Mouse (Mus musculus) induced T-regulatory cell, adult 2 months (primary cell): ENCODE data around the gene Vps13d.
A peak's percentile ranks its signal among the peaks of the same experiment; 100 is the strongest.
"Not testable (repeated sequence)": the region's sequence is repeated elsewhere in the genome, so short reads cannot be mapped to it uniquely, and the experiment has no call there.

Experiments
- DNase-seq: peaks from one replicate; pipeline ENCODE4 v3.0.0-alpha.2; 2012; ENCODE audit warnings: low read depth

Gene Vps13d

GRCm38 (mm10) chr4:145211076-145211475 is 16.3 kb upstream of the Vps13d start:
- peak; percentile 74 for DNase-seq

GRCm38 (mm10) chr4:145210564-145210963 is 15.8 kb upstream of the Vps13d start:
- DNase-seq = peak; percentile 80

- DNase-seq = peak; percentile 34
These were observed 14.9 kb upstream of the Vps13d start for GRCm38 (mm10) chr4:145209690-145210088.

GRCm38 (mm10) chr4:145209076-145209689 is 14.4 kb upstream of the Vps13d start:
- DNase-seq = peak; percentile 53

DNA sequence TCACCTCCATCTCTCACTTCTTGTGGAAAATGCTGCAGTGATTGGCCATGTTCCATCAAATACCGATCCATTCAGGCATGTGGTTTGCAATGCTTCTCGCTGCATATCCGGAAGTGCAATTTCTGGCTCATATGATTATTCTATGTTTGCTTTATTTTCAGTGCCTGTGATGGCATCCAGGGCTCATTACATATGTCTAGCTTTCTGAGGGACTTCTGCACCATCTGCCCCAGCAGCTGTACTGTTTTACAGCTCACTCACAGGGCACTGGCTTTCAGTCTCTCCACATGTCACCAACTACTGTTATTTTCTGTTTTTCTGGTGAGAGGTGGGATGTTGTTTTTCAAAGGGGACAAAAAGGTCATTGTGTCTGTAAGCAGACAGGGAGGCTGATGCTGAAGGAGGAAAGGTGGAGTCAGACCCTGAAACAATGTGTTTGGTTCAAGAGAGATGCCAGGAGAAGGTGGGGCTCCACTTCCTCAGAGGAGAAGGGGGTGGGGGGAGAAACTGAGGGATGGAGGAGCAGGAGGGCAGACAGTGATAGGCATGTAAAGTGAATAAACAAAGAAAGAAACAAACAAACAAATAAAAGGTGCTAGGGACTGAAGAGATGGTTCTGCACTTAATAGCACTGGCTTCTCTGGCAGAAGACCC is 13.0 kb upstream of the Vps13d start:
- DNase-seq = peak; percentile 12

DNA sequence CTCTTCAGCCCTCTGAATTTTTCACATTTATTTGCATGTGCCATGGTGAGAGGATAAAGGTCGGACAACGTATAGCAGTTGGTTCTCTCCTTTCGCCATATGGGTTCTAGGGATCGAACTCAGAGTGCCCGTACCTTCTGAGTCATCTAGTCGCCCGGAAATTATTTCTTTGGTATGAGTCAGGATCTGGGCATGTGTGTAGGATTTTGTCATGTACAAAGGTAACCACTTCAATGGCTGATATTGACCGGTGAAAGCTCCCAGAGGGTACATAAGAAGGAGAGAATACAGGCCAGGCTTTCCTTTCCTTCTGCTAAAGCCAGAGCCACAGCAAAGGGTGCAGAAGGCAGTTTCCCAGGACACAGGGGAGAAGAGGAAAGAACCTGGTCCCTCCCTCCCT is 10.0 kb upstream of the Vps13d start:
- DNase-seq = peak; percentile 11

DNA sequence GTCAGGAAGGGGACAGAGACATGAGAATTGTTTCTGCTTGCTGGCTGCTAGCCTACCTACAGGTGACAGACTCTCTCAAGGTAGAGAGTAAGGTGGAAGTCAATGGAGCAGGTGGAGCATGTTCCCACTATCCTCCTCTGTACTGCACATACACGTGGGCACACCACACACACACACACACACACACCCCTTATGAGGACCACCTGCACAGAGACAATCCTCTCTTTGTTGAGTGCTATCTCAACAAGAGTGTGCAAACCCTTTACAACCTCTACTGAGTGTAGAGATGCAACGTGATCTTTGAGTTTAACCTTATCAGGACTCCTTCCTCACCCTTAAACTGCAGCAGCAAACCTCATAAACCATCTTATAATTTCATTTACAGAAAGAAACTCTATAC is 8.5 kb upstream of the Vps13d start:
- no peak for DNase-seq

DNA sequence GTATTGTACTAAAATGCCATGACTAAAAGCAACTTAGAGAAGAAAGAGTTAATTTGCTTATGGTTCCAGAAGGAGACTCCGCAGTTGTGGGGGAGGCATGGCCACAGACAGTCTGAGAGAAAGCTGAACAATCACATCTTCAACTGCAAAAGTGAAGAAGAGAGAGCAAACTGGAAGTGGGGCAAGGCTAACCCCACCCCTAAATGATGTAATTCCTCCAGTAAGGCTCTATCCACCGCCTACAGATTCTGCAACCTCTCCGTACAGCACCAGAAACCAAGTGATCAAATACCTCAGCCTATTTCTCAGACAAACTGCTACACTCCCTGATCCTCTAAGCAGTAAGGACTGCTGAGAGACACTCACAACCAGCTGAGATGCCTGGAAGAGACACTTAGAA is 6.6 kb upstream of the Vps13d start:
- peak; percentile 29 for DNase-seq

DNA sequence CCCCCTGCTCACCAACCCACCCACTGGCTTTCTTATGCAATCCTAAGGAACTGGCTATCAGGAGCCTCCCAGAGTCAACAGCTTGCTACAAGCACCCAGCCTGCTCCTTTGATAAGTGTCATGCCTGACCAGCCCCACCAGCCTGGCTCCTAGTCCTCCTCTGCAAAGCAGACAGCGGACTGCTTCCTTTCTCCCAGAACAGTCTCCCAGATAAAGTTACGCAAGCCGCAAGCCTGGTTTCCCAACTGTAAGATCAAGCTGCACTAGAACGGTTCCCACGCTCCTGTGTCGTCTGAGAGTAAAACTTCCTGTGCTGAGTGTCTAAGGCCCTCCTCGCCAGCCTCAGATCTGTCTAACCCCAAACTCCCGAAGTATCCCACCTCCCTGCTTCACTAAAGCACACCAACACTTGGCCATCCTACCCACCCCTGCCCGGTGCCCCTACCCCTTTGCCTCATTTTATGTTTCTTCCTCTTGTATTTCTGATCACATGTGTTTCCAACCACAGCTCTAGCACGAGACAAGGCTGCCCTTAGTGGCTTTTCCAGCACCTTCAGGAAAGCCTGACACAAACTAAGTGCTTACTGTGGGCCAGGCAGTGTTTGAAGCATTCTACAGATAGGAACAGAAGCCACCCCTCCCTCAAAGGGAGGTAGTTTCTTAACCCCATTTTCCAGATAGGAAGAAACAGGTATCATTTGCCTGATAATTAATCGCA is 5.3 kb upstream of the Vps13d start:
- DNase-seq = peak; percentile 36

DNA sequence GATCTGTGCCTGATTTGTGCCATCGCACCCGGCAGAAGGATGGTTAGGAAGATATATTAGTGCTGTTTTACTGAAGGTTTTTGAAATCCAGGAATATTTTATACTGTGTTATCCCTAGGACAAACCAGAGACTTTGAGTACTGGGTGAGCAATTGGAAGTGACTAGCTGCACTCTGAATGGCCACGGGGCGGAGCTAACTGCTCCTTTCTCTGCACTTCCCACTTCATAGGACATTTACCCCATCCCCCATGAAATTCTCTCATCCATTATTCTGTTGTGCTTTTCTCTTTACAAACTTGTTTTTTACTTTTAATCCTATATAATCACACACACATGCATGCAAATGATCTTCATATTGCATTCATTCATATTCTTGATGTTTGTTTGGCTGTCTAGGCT is 1.8 kb upstream of the Vps13d start:
- DNase-seq = peak; percentile 22

DNA sequence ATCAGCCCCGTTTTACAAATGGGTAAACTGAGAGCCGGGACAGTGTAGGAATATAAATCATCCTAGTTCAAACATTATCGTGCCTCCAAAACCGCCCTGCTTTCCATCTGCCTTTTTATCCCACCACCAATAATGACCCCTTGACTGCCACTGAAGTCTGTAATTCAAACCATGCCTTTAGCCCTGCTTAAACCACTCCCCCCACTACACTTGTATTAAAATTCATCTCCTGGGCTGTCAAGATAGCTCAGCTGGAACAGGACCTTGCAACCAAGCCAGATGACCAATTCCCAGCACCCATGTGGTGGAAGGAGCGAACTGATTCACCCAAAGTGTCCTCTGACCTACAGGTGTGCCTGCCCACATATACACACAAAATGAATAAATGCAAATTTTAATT is 367 bp upstream of the Vps13d start:
- no peak for DNase-seq

DNA sequence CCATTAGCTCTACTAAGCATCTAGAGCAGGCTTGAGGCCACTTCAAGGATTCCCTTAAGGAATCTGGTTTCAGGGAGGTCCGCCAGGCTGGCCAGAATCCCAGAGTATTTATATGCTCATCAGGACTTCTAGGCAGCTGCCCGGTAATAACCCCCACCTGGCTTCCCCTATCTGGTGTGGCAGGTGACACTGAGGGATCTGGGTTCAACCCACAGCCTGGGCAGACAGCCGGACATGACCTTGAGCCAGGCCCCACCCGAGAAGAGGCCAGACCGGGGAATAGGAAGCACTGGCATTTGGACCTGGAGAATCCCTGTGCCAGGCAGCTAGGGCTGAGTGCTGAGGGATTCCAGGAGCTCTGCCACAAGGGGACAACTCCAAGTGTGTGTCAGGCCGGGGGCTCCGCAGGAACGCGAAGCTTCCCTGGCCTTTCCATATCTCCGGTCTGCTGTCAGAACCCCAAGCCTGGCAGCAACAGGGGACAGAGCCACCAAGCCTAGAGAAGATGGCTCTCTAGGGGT is 754 bp downstream of the Vps13d start:
- no peak for DNase-seq

DNA sequence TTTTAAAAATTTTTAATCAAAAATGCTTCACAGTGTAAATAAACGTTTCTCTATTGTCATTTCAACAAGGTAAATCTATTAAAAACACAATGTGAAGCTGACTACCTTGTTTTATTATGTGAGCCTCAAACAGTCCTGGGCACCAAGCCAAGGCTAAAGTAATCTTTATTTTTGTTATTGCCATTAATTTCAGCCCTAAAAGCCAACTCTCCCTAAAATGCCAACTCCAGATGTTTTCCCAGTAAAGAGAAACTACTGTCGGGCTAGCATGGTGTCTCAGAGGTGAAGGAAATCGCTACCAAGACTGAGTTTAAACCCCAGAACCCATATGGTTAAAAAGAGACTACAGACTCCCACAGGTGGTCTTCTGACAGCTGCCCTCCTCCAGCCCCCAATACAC is 1.4 kb downstream of the Vps13d start:
- no peak for DNase-seq

- DNase-seq = no peak
These were observed 2.1 kb downstream of the Vps13d start for GRCm38 (mm10) chr4:145192686-145193085.

DNA sequence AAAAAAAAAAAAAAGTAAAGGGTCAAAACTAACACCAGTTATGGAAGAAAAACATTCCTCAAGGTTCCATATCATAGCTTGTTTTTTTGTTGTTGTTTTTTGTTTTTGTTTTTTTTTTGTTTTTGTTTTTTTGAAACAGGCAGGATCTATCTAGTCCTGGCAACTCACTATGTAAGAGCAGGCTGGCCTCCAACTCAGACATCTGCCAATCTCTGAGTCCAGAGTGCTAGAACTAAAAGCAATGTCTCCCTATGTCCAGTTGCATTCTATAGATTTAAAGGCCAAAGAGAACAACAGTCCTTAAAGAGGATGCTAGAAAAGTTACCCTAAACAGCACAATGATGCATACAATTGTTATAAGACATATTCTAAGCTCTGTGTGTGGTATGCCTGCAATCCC is 6.2 kb downstream of the Vps13d start:
- no peak for DNase-seq

GRCm38 (mm10) chr4:145187619-145188018 is 7.2 kb downstream of the Vps13d start:
- DNase-seq = no peak

DNA sequence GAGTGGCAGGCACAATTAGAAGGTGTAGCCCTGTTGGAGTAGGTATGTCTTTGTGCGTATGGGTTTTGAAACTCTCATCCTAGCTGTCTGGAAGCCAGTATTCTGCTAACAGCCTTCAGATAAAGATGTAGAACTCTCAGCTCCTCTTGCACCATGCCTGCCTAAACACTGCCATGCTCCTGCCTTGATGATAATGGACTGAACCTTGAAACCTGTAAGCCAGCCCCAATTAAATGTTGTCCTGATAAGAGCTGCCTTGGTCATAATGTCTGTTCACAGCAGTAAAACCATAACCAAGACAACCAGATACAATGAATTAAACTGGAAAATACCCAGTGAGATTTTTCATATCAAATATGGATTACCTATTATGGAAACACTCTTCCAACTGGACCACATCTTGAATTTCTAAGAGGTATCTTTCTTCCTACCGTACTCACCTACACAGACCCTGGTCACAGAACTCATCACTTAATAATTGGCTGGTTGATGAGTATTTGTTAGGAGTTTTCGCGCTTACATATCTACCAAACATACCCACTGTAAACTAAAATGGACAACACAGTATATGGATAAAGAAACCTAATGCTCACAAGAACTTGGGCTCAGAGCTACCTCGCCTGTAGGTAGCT is 15.8 kb downstream of the Vps13d start:
- no peak for DNase-seq

DNA sequence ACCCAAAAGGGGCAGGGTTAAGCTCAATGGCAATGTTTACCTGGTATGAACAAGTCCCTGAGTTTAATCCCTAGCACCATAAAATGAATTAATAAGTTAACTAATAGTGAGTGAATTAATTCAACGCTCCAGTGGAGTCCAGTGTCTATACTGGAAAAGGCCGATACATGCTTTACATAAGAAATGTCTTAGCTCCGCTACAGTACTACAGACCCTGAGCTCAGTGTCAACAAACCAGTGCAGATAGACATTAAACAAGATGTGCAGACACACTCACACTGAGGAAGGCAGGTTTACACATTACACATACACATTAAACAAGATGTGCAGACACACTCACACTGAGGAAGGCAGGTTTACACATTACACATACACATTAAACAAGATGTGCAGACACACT is 29.3 kb downstream of the Vps13d start:
- not testable (repeated sequence) for DNase-seq

GRCm38 (mm10) chr4:145164111-145164510 is 30.7 kb downstream of the Vps13d start:
- no peak for DNase-seq

- peak; percentile 11 for DNase-seq
These were observed 33.6 kb downstream of the Vps13d start for GRCm38 (mm10) chr4:145161243-145161642.

GRCm38 (mm10) chr4:145155956-145156355 is 38.8 kb downstream of the Vps13d start:
- peak; percentile 79 for DNase-seq

GRCm38 (mm10) chr4:145151103-145151486 is 43.7 kb downstream of the Vps13d start:
- DNase-seq = no peak
